Comparison of ENCODE assay signal across 22 mouse cellular contexts in genomic region chr3:51844255-51844654, GRCm38 (mm10).
DNase-seq lines count a peak whose midpoint lies in the region; ATAC-seq and TF ChIP-seq lines count a peak whose summit lies in the region.
"Had no signal": no experiment of that assay in that cellular context is flagged by ENCODE, and none has a peak within 500 bp of the region (broad histone marks: within the 10 kb centered on the region; RNA-seq: fewer than 3 reads in every experiment).

No protein-coding gene starts in this region.

- TF ChIP-seq CTCF in lung, postnatal 0 days (IDR thresholded peaks at IDR 0.05), result no peak
- TF ChIP-seq CTCF in lung, adult 2 months (IDR thresholded peaks at IDR 0.05; ENCODE audit: insufficient read depth, low read length), result no peak

- no peak overlapping the region for H3K4me2 ChIP-seq in lung, embryonic 16.5 days (ENCODE audit: low read depth, low read length)
- H3K4me2 ChIP-seq in lung, postnatal 0 days (replicated peaks; ENCODE audit: low read depth, low read length), result no peak overlapping the region

- TF ChIP-seq EP300 in lung, postnatal 0 days (IDR thresholded peaks at IDR 0.05), result peak; percentile 35; the same call in 1 of the 2 replicates

- no peaks in the 10 kb centered on the region for H3K36me3 ChIP-seq in lung, embryonic 16.5 days (ENCODE audit: control insufficient read depth, insufficient read depth, low read length)
- no peaks in the 10 kb centered on the region for H3K36me3 ChIP-seq in lung, postnatal 0 days (ENCODE audit: insufficient read depth, low read length)
- H3K36me3 ChIP-seq: G1E had no signal

- no peak overlapping the region for H3K9ac ChIP-seq in lung, embryonic 16.5 days (ENCODE audit: low read length)
- no peak overlapping the region for H3K9ac ChIP-seq in lung, postnatal 0 days (replicated peaks; ENCODE audit: low read depth)

- DNase-seq in lung, postnatal 10 days, result no peak
- DNase-seq in lung, postnatal 0 days (ENCODE audit: low spot score), result peak; percentile 54
- DNase-seq in lung, postnatal 14 days, result no peak
- DNase-seq in lung, postnatal 25 days (ENCODE audit: low spot score), result peak; percentile 17
- DNase-seq in lung, postnatal 4 days, result no peak
- DNase-seq in lung, postnatal 36 days, result peak; percentile 30
- no peak for DNase-seq in lung, adult 2 months
- DNase-seq: adrenal gland, adult 2 months; adrenal gland, adult 8-10 months; adrenal gland, postnatal 10 days; adrenal gland, postnatal 14 days; adrenal gland, postnatal 25 days; adrenal gland, postnatal 36 days; B cell, adult 2 months; cerebellum, adult 11 months; cerebellum, adult 11-12 months had no signal

- peak overlapping the region; percentile 27; the same call in 1 of the 2 replicates for H3K27ac ChIP-seq in lung, embryonic 16.5 days (ENCODE audit: low read length)
- no peak overlapping the region for H3K27ac ChIP-seq in lung, postnatal 0 days (ENCODE audit: low read length)

- H3K9me3 ChIP-seq in lung, embryonic 16.5 days (ENCODE audit: control insufficient read depth, low read length), result no peaks in the 10 kb centered on the region
- no peaks in the 10 kb centered on the region for H3K9me3 ChIP-seq in lung, postnatal 0 days (ENCODE audit: low read length)
- H3K9me3 ChIP-seq: G1E had no signal

- H3K4me1 ChIP-seq in lung, embryonic 16.5 days (replicated peaks; ENCODE audit: control insufficient read depth, insufficient read depth, low read length), result peaks cover 16% of the 10 kb centered on the region
- no peaks in the 10 kb centered on the region for H3K4me1 ChIP-seq in lung, postnatal 0 days (ENCODE audit: insufficient read depth, low read depth, low read length)
- no peaks in the 10 kb centered on the region; the same call in 1 of the 2 replicates for H3K4me1 ChIP-seq in lung, adult 2 months (ENCODE audit: control insufficient read depth, insufficient read depth, low read length)

- TF ChIP-seq POLR2A in lung, adult 2 months (IDR thresholded peaks at IDR 0.05; ENCODE audit: borderline replicate concordance, extremely low read depth, low read depth, low read length), result no peak

- no peaks in the 10 kb centered on the region for H3K27me3 ChIP-seq in lung, embryonic 16.5 days (ENCODE audit: control insufficient read depth, insufficient read depth, low read depth, low read length)
- H3K27me3 ChIP-seq in lung, postnatal 0 days (replicated peaks; ENCODE audit: insufficient read depth, low read length), result no peaks in the 10 kb centered on the region
- H3K27me3 ChIP-seq: CH12.LX, Patski had no signal

- H3K4me3 ChIP-seq in lung, embryonic 16.5 days (ENCODE audit: low read length), result no peak overlapping the region
- H3K4me3 ChIP-seq in lung, postnatal 0 days (ENCODE audit: low read depth, low read length), result no peak overlapping the region
- no peak overlapping the region for H3K4me3 ChIP-seq in lung, adult 2 months (replicated peaks; ENCODE audit: extremely low read depth, low read depth, low read length)

- ATAC-seq in lung, embryonic 16.5 days (ENCODE audit: low read depth), result no peak
- ATAC-seq in lung, postnatal 0 days, result peak; percentile 57; the same call in 1 of the 2 replicates
- ATAC-seq: activated CD4-positive, CD25-positive, alpha-beta regulatory T cell, adult 4 months; CD4-positive, CD25-positive, alpha-beta regulatory T cell, adult 4 months; Patski had no signal

- WGBS in lung, embryonic 16.5 days, result 48% methylated on average over 9 of the region's 9 CpGs
- WGBS in lung, postnatal 0 days, result 50% methylated on average over 9 of the region's 9 CpGs
- WGBS in lung, adult 2 months, result 70% methylated on average over 9 of the region's 9 CpGs

Comparison
In these comparisons a context has a peak if more than half of its experiments do, and no peak if none do; other contexts are left out.
1. DNase-seq: peak in lung, postnatal 0 days (single experiment), lung, postnatal 25 days (single experiment) and lung, postnatal 36 days (single experiment); none in lung, postnatal 10 days (single experiment), lung, postnatal 14 days (single experiment), lung, postnatal 4 days (0 of 2) and lung, adult 2 months (single experiment).